Mouse (Mus musculus): ENCODE measurements around the gene 4930451I11Rik. TPM values are rescaled to one million over a fixed set of nuclear protein-coding genes. Genes with fewer than 3 reads are reported as not detected.

4930451I11Rik gene
- polyA plus RNA-seq, 1 experiment from 2014 or later, result not detected

DNA sequence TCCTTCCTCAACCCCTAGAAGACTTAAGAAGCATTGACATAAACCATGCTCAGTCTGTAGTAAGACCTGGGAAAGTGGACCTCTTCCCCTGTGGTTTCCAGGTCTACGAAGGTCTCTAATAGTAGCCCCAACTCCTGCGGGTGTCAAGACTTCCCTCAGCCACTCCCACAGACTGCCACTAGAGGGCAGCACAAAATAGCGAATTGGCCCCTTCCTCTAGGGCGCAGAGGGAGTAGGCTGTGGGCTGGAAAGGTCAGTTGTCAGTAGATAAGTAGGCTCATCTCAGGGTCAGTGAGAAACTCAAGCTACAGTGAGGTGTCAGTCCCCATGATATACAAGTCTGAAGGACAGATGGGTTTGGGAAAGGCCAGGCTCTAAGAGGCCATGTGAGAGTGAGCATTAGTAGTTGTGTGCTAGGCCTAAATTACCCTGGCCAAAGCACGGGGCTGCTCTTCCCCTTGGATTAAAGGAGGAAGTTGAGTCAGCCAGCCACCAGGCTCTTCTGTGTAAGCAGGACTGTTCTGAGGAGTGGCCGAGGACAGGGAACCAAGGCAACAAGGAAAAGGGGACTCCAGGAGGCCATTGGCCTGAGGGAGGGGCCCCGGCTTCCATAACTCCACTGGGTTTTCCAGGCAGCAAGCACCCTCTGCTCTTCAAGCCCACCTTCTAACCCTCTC, 9.5 kb downstream of the 4930451I11Rik start:
- no peaks in the 10 kb centered on the region for H3K79me2 ChIP-seq (ENCODE audit: inconsistent target)
- H3K36me3 ChIP-seq (ENCODE audit: inconsistent target), result no peaks in the 10 kb centered on the region
- H3K27ac ChIP-seq, result peak overlapping the region; percentile 64
- no peak overlapping the region for H3K4me3 ChIP-seq (ENCODE audit: inconsistent target)
- WGBS (ENCODE audit: missing documents), result 16% methylated on average over 7 of the region's 7 CpGs

- no peak overlapping the region for H3K27ac ChIP-seq
- H3K4me3 ChIP-seq (ENCODE audit: inconsistent target), result no peak overlapping the region
- 44% methylated on average over 1 of the region's 1 CpGs for WGBS (ENCODE audit: missing documents)
- no peaks in the 10 kb centered on the region for H3K36me3 ChIP-seq (ENCODE audit: inconsistent target)
- no peaks in the 10 kb centered on the region for H3K79me2 ChIP-seq (ENCODE audit: inconsistent target)
Observed at GRCm38 (mm10) chr7:126818818-126819217, 12.6 kb downstream of the 4930451I11Rik start.

- 91% methylated on average over 7 of the region's 7 CpGs for WGBS (ENCODE audit: missing documents)
- Histone ChIP-seq H3K4me3 (ENCODE audit: inconsistent target) (no peak overlapping the region), H3K79me2 (ENCODE audit: inconsistent target) (no peaks in the 10 kb centered on the region), H3K27ac (no peak overlapping the region), H3K36me3 (ENCODE audit: inconsistent target) (no peaks in the 10 kb centered on the region)
Observed at GRCm38 (mm10) chr7:126817595-126817994, 13.8 kb downstream of the 4930451I11Rik start.

- 79% methylated on average over 8 of the region's 8 CpGs for WGBS (ENCODE audit: missing documents)
- Histone ChIP-seq H3K4me3 (ENCODE audit: inconsistent target) (no peak overlapping the region), H3K79me2 (ENCODE audit: inconsistent target) (no peaks in the 10 kb centered on the region), H3K27ac (no peak overlapping the region), H3K36me3 (ENCODE audit: inconsistent target) (no peaks in the 10 kb centered on the region)
Observed at GRCm38 (mm10) chr7:126816494-126816893, 14.9 kb downstream of the 4930451I11Rik start.

GRCm38 (mm10) chr7:126815726-126816222, 15.7 kb downstream of the 4930451I11Rik start:
- 71% methylated on average over 8 of the region's 8 CpGs for WGBS (ENCODE audit: missing documents)
- H3K79me2 ChIP-seq (ENCODE audit: inconsistent target), result no peaks in the 10 kb centered on the region
- no peaks in the 10 kb centered on the region for H3K36me3 ChIP-seq (ENCODE audit: inconsistent target)
- no peak overlapping the region for H3K27ac ChIP-seq
- no peak overlapping the region for H3K4me3 ChIP-seq (ENCODE audit: inconsistent target)

DNA sequence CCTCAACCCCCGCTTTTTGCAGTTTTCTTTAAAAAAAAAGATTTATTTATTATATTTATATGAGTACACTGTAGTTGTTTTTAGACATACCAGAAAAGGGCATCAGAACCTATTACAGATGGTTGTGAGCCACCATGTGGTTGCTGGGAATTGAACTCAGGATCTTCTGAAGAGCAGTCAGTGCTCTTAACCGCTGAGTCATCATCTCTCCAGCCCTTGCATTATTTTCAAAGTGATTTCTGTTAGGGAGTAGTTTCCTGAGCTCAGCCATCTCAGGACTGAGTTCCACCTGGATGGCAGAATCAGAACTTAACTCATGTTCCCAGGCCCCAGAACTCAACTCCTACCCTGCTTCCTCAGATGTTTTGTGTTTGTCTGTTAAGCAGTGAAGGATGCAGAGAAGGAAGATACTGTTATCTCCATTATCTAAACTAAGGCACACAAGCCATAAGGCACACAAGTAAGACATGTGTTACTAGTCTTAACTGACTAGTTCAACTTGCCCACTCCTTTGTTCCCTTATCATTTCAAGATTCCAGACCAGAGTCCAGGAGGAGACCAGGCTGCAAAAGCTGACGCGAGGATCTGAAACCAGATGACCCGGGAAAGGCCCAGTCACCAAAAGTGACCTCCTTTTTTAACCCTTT, 21.6 kb downstream of the 4930451I11Rik start:
- WGBS (ENCODE audit: missing documents), result 79% methylated on average over 5 of the region's 5 CpGs
- no peak overlapping the region for H3K4me3 ChIP-seq (ENCODE audit: inconsistent target)
- H3K27ac ChIP-seq, result peak overlapping the region; percentile 41; the same call in 1 of the 2 replicates
- no peaks in the 10 kb centered on the region for H3K79me2 ChIP-seq (ENCODE audit: inconsistent target)
- no peaks in the 10 kb centered on the region for H3K36me3 ChIP-seq (ENCODE audit: inconsistent target)

- WGBS (ENCODE audit: missing documents), result 3% methylated on average over 43 of the region's 43 CpGs
- Histone ChIP-seq H3K4me3 (ENCODE audit: inconsistent target) (peak overlapping the region; percentile 41), H3K27ac (peak overlapping the region; percentile 42), H3K36me3 (ENCODE audit: inconsistent target) (no peaks in the 10 kb centered on the region), H3K79me2 (ENCODE audit: inconsistent target) (no peaks in the 10 kb centered on the region)
Observed at GRCm38 (mm10) chr7:126808703-126809455, 22.6 kb downstream of the 4930451I11Rik start.

DNA sequence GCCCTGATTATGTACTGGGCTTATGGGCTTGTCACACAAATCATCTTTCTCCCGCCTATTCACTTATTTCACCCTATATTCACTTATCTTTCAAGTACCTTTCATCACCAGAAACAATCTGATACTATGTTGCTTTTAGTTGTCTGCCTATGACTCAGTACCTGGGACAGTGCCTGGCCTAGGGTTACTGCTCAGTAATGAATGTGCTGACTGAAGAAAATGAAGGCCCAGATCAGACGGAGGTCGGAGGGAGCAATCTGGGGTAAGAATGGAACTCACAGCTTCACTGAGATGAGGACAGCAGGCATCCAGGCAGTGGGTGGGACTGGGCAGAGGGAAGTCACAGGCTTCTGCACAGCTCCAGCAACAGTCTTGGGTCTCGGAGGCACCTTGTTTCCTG, 24.0 kb downstream of the 4930451I11Rik start:
- H3K79me2 ChIP-seq (ENCODE audit: inconsistent target), result no peaks in the 10 kb centered on the region
- H3K27ac ChIP-seq, result no peak overlapping the region
- no peak overlapping the region for H3K4me3 ChIP-seq (ENCODE audit: inconsistent target)
- H3K36me3 ChIP-seq (ENCODE audit: inconsistent target), result no peaks in the 10 kb centered on the region
- WGBS (ENCODE audit: missing documents), result 77% methylated on average over 3 of the region's 4 CpGs

DNA sequence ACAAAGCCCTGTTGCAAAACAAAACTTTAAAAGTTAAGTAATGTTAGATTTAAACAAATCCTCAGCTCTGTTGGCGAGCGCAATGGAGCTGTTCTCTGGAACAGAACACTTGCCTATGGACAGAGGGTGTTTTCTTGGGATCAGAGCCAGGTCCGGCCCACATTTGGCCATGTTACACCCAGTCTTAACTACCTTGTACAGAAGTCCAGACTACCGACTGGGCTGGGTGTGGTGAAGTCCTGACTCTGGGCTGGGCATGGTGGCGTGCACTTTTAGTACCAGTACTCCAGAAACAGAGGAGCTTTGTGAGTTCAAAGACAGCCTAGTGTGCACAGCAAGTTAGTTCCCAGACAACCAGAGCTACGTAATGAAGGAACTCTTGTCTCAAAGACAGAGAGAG, 24.5 kb downstream of the 4930451I11Rik start:
- WGBS (ENCODE audit: missing documents), result 97% methylated on average over 6 of the region's 6 CpGs
- H3K4me3 ChIP-seq (ENCODE audit: inconsistent target), result no peak overlapping the region

DNA sequence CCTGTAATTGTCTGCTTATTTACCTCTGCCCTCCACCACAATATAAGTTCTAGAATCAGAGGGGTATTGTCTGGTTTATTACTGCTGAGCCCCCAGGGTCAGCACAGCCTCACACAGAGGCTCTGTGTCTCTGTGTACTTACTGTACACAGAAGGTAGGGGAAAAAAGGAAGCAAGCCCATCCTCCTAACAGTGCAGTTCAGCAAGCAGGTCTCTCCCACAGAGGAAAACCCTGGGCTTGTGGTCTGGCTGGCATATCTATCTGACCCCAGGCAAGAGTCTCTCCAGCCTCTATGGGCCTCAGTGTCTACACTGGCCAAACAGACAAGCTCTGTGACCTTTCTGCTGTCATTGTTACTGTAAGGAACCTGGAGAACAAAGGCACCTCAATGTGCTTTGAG, 27.7 kb downstream of the 4930451I11Rik start:
- Histone ChIP-seq H3K36me3 (ENCODE audit: inconsistent target) (no peaks in the 10 kb centered on the region), H3K79me2 (ENCODE audit: inconsistent target) (peaks cover under 1% of the 10 kb centered on the region; the same call in 1 of the 2 replicates), H3K4me3 (ENCODE audit: inconsistent target) (no peak overlapping the region), H3K27ac (0 out of 2 replicates have a peak overlapping the region, but pooled peaks have one; percentile 31)

More for the DNA sequence above, 24.5 kb downstream of the 4930451I11Rik start:
- Histone ChIP-seq H3K36me3 (ENCODE audit: inconsistent target) (no peaks in the 10 kb centered on the region), H3K79me2 (ENCODE audit: inconsistent target) (no peaks in the 10 kb centered on the region), H3K27ac (no peak overlapping the region)

- peaks cover 7% of the 10 kb centered on the region for H3K79me2 ChIP-seq (ENCODE audit: inconsistent target)
- H3K27ac ChIP-seq, result peak overlapping the region; percentile 31
- H3K4me3 ChIP-seq (ENCODE audit: inconsistent target), result no peak overlapping the region
- WGBS (ENCODE audit: missing documents), result 87% methylated on average over 6 of the region's 6 CpGs
- H3K36me3 ChIP-seq (ENCODE audit: inconsistent target), result no peaks in the 10 kb centered on the region
Observed at GRCm38 (mm10) chr7:126803181-126803580, 28.3 kb downstream of the 4930451I11Rik start.

DNA sequence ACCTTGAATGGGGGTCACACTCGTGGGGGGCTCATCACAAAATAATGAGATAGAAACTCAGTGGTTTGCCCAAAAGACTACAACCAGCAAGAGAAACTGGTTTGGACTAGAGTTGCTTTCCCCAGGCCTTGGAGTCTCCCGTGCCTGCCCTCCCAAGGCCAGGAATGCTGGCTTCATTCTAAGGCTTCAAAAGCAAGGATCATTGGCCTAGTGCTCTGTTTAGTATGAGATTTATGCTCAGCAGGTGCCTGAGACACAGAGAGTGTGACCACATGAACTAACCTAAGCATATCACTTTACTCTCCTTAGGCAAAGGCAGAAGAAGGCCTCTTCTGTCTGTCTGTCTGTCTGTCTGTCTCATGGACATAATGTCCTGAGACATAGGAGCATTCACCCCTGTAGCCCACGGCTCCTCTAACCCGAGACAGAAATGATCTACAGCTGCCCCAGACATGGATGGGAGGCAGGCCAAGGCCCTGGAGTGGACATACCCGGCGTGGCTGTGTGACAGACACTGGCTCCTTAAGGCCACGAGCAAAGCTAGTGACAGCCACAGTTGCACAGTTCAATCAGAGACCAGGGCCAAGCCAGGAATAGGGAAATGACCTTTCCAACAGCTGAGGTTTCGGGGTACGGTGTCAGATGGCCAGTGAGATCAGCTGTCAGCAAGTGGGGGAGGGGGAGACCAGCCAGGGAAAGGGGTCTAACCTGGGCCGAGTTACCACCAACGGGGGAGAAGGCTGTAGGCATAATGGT, 29.1 kb downstream of the 4930451I11Rik start:
- WGBS (ENCODE audit: missing documents), result 89% methylated on average over 11 of the region's 11 CpGs
- Histone ChIP-seq H3K4me3 (ENCODE audit: inconsistent target) (no peak overlapping the region), H3K79me2 (ENCODE audit: inconsistent target) (peaks cover 15% of the 10 kb centered on the region), H3K36me3 (ENCODE audit: inconsistent target) (peaks cover under 1% of the 10 kb centered on the region; the same call in 1 of the 2 replicates), H3K27ac (peak overlapping the region; percentile 31)

DNA sequence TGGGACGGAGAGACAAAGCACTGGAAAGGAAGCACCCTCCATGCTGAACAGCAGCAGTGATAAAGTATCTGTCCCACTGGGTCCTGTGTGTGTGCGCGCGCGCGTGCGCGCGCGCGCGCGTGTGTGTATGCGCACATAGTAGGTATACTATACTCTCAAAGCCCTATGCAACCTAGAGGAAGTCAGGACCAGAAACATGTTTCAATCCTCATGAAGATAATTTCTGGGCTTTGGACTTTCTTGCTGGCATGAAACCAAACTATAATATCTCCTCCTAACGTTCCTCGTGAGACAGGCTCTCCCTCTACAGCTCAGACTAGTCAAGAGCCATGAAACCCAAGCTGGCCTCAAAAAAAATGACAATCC, 30.4 kb downstream of the 4930451I11Rik start:
- Histone ChIP-seq H3K36me3 (ENCODE audit: inconsistent target) (peaks cover 12% of the 10 kb centered on the region), H3K4me3 (ENCODE audit: inconsistent target) (no peak overlapping the region), H3K79me2 (ENCODE audit: inconsistent target) (peaks cover 28% of the 10 kb centered on the region), H3K27ac (peak overlapping the region; percentile 97; the same call in 1 of the 2 replicates)
- WGBS (ENCODE audit: missing documents), result 97% methylated on average over 16 of the region's 16 CpGs
